Mouse (Mus musculus): ENCODE measurements at regions not wholly inside any gene's neighbourhood (a gene's known extent, or its start where the extent isn't known, plus 50 kb on each side); places are given as distances from the start of the nearest gene placed in this dataset.
A peak's percentile ranks its signal among the peaks of the same experiment; 100 is the strongest.

DNA sequence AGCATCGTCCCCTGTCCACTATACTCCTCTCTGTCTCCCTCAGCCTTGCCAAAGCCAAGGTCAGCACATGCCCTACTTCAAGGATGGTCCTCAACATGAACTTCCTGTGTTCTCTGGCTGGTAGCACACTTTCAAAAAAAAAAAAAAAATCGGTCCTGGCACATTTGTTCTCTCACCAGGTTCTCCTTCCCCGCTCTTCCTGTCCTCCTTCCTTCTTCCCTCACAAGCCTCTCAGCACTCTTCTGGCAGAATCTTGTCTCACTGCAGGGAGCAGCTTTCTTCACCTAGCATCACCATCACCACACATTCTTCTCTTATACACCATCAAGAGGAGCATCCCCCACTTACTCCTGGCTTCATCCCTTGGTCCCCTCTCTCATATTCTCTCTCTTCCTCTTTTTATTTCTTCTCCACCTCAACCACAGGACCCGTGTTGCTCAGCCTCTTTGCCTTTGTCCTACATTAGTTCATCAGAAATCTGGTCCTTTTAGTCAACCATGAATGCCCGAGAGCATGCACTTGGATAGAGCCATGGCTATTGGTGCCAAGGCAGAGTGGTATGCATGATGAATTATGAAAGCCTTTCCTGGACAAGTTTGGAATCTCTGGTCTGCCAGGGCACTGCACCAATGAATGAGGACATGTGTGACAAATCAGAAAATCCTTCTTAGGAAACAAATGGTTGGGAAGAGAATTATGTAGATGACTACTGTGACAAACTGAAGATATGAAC is 230.8 kb downstream of the Btg1 start:
- Histone ChIP-seq H3K4me3 (ENCODE audit: low read depth, low read length) (no peak overlapping the region), H3K27me3 (ENCODE audit: control insufficient read depth, insufficient read depth, low read length) (no peaks in the 10 kb centered on the region), H3K36me3 (ENCODE audit: control insufficient read depth, insufficient read depth, low read length) (no peaks in the 10 kb centered on the region), H3K4me1 (ENCODE audit: control insufficient read depth, insufficient read depth, low read length) (peaks cover 5% of the 10 kb centered on the region; the same call in 1 of the 2 replicates), H3K27ac (ENCODE audit: low read depth, low read length) (no peak overlapping the region; the same call in 1 of the 2 replicates), H3K9ac (ENCODE audit: low read length) (no peak overlapping the region), H3K4me2 (no peak overlapping the region), H3K9me3 (ENCODE audit: control insufficient read depth, low read length) (no peaks in the 10 kb centered on the region; the same call in 1 of the 2 replicates)
- peak; percentile 5; the same call in 1 of the 2 replicates for ATAC-seq (ENCODE audit: low FRiP score)
- WGBS = 81% methylated on average over 5 of the region's 5 CpGs
- no peak for DNase-seq (ENCODE audit: low spot score, missing footprints)

DNA sequence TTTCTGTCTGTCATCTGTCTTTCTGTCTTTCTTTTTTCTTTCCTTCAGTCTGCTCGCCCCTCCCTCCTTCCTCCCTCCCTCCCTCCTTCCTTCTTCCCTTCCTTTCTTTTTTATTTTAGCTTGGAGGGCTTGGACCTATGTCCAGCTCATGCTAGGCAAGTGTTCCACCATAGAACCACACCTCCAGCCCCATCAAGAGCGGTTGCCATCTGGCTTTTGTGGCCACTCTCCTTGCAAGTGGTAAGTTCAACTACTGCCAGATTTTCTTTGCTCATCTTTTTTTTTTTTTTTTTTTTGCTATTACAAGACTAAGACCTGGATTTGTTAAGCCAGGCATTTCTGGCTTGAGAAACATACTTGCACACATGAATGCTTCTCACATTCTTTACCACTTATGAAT is 231.7 kb downstream of the Btg1 start:
- no peak overlapping the region for H3K9ac ChIP-seq (ENCODE audit: low read length)
- H3K27me3 ChIP-seq (ENCODE audit: control insufficient read depth, insufficient read depth, low read length) = no peaks in the 10 kb centered on the region
- WGBS = 90% methylated on average over 2 of the region's 2 CpGs
- H3K27ac ChIP-seq (ENCODE audit: low read depth, low read length) = no peak overlapping the region
- H3K4me3 ChIP-seq (ENCODE audit: low read depth, low read length) = no peak overlapping the region
- no peaks in the 10 kb centered on the region; the same call in 1 of the 2 replicates for H3K9me3 ChIP-seq (ENCODE audit: control insufficient read depth, low read length)
- peak; percentile 51 for DNase-seq (ENCODE audit: low spot score, missing footprints)
- no peak for ATAC-seq (ENCODE audit: low FRiP score)
- H3K36me3 ChIP-seq (ENCODE audit: control insufficient read depth, insufficient read depth, low read length) = no peaks in the 10 kb centered on the region
- H3K4me2 ChIP-seq = no peak overlapping the region
- H3K4me1 ChIP-seq (ENCODE audit: control insufficient read depth, insufficient read depth, low read length) = peaks cover 5% of the 10 kb centered on the region; the same call in 1 of the 2 replicates

DNA sequence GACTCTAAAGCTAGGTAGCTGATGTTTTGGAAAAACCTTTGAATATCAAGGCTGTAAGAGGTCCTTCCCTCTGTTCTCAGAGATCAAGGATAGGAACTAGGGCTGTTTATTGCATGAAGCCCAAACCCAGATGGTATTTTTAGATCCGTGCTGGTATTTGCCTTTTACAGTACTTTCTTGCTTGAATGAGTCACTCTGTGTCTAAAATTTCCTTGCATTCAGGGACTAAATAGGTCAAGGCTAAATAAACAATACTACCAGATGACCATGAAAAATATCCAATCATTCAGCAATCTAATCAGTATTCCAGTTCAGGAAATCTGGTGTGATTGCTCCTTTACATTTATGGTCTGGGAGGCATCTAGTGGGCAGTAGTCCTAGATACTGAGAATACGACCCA is 243.6 kb downstream of the Btg1 start:
- no peak overlapping the region for H3K4me2 ChIP-seq
- H3K27me3 ChIP-seq (ENCODE audit: control insufficient read depth, insufficient read depth, low read length) = no peaks in the 10 kb centered on the region
- H3K4me1 ChIP-seq (ENCODE audit: control insufficient read depth, insufficient read depth, low read length) = no peaks in the 10 kb centered on the region
- no peak overlapping the region for H3K27ac ChIP-seq (ENCODE audit: low read depth, low read length)
- ATAC-seq (ENCODE audit: low FRiP score) (no peak), DNase-seq (ENCODE audit: low spot score, missing footprints) (no peak)
- no peak overlapping the region for H3K4me3 ChIP-seq (ENCODE audit: low read depth, low read length)
- H3K36me3 ChIP-seq (ENCODE audit: control insufficient read depth, insufficient read depth, low read length) = no peaks in the 10 kb centered on the region
- H3K9ac ChIP-seq (ENCODE audit: low read length) = no peak overlapping the region
- H3K9me3 ChIP-seq (ENCODE audit: control insufficient read depth, low read length) = no peaks in the 10 kb centered on the region
- WGBS = 79% methylated on average over 2 of the region's 2 CpGs

DNA sequence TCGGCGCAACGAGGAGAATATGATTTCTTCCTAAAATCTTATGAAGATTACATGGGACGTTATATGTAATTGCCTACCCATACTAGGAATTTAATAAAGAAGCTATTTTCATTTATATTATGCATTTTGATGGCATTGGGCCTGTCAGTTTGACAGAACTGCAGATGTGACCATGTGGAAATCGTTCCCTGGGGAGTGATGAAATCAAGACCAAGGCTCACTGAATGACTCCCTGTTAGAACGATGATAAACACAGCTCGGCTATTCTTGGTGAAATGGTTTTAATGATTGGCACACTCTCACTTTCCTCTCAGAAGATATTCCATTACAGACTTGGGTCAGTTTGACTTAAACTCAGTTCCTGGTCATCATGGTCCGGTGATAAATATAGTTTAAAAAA is 246.4 kb downstream of the Btg1 start:
- Histone ChIP-seq H3K4me1 (ENCODE audit: control insufficient read depth, insufficient read depth, low read length) (no peaks in the 10 kb centered on the region), H3K27me3 (ENCODE audit: control insufficient read depth, insufficient read depth, low read length) (no peaks in the 10 kb centered on the region), H3K27ac (ENCODE audit: low read depth, low read length) (no peak overlapping the region), H3K4me3 (ENCODE audit: low read depth, low read length) (no peak overlapping the region), H3K36me3 (ENCODE audit: control insufficient read depth, insufficient read depth, low read length) (no peaks in the 10 kb centered on the region), H3K9ac (ENCODE audit: low read length) (no peak overlapping the region), H3K9me3 (ENCODE audit: control insufficient read depth, low read length) (no peaks in the 10 kb centered on the region), H3K4me2 (no peak overlapping the region)
- WGBS = 89% methylated on average over 8 of the region's 8 CpGs
- ATAC-seq (ENCODE audit: low FRiP score) (no peak), DNase-seq (ENCODE audit: low spot score, missing footprints) (peak; percentile 2)

DNA sequence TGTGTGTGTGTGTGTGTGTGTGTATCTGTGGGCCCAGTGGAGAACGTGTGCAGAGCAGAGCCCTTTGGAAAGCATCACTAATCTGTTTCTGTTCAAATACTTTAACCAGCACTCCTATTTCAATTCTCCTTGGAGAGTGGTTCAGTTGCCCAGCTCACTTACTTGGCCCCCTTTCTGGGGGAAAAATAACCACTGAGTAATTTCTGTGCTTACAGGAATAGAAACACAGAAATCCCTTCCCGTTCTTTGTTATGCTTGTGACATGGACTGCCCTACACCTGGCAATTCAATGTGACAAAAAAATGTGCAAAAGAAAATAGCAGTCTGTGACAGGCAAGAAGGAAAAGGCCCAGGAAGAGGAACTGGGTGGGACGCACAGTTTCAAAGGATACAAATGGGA is 249.7 kb downstream of the Btg1 start:
- Histone ChIP-seq H3K9ac (ENCODE audit: low read length) (no peak overlapping the region), H3K4me1 (ENCODE audit: control insufficient read depth, insufficient read depth, low read length) (no peaks in the 10 kb centered on the region), H3K27me3 (ENCODE audit: control insufficient read depth, insufficient read depth, low read length) (no peaks in the 10 kb centered on the region), H3K27ac (ENCODE audit: low read depth, low read length) (no peak overlapping the region), H3K4me3 (ENCODE audit: low read depth, low read length) (no peak overlapping the region), H3K9me3 (ENCODE audit: control insufficient read depth, low read length) (no peaks in the 10 kb centered on the region), H3K36me3 (ENCODE audit: control insufficient read depth, insufficient read depth, low read length) (no peaks in the 10 kb centered on the region), H3K4me2 (no peak overlapping the region)
- ATAC-seq (ENCODE audit: low FRiP score) (no peak), DNase-seq (ENCODE audit: low spot score, missing footprints) (peak; percentile 62)
- WGBS = 77% methylated on average over 3 of the region's 3 CpGs

DNA sequence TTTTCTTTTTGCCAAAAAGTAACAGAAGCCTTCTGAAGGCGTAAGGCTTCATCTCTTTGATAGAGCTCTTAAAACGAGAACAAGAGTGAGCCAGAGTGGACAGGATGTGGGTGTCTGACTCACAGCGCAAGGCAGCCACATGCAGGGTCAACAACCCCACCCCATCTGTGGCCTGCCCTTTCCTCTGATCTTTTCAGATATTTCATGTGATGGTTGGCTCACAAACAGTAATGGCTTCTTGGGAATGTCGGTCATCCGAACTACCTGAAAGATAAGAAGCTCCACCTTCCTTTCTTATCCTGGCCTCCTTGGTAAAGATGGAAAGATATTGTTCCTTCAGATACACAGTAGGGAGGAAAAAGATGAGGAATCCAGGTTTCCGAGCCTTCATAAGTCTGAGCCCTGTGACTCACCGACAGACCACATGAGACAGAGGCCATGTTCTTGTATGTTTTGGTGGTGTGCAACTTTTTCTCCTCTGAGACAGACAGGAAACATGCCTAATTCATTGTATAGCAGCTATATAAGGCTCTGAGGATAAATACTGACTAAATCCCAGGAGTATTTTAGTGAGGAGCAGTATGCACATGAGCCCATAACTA is 254.9 kb downstream of the Btg1 start:
- H3K4me1 ChIP-seq (ENCODE audit: control insufficient read depth, insufficient read depth, low read length) = no peaks in the 10 kb centered on the region
- no peak overlapping the region for H3K9ac ChIP-seq (ENCODE audit: low read length)
- H3K27ac ChIP-seq (ENCODE audit: low read depth, low read length) = no peak overlapping the region
- ATAC-seq (ENCODE audit: low FRiP score) = no peak
- no peak overlapping the region for H3K4me2 ChIP-seq
- no peak for DNase-seq (ENCODE audit: low spot score, missing footprints)
- no peaks in the 10 kb centered on the region for H3K9me3 ChIP-seq (ENCODE audit: control insufficient read depth, low read length)
- no peaks in the 10 kb centered on the region for H3K36me3 ChIP-seq (ENCODE audit: control insufficient read depth, insufficient read depth, low read length)
- 91% methylated on average over 7 of the region's 7 CpGs for WGBS
- H3K4me3 ChIP-seq (ENCODE audit: low read depth, low read length) = no peak overlapping the region
- H3K27me3 ChIP-seq (ENCODE audit: control insufficient read depth, insufficient read depth, low read length) = no peaks in the 10 kb centered on the region

DNA sequence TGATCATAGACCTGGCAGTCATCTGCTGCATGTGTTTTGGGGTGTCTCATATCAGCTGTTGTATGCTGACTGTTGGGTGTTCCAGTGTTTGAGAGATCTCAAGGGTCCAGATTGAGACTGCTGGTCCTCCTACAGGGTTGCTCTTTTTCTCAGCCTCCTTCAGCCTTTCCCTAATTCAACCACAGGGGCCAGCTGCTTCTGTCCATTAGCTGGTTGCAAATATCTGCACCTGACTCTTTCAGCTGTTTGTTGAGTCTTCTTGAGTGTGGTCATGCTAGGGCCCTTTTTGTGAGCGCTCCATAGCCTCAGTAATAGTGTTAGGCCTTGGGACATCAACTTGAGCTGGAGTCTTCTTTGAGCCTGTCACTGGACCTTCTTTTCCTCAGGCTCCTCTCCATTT is 257.8 kb downstream of the Btg1 start:
- no peak for DNase-seq (ENCODE audit: low spot score, missing footprints)
- Histone ChIP-seq H3K27ac (ENCODE audit: low read depth, low read length) (no peak overlapping the region), H3K36me3 (ENCODE audit: control insufficient read depth, insufficient read depth, low read length) (no peaks in the 10 kb centered on the region), H3K9ac (ENCODE audit: low read length) (no peak overlapping the region), H3K4me3 (ENCODE audit: low read depth, low read length) (no peak overlapping the region), H3K27me3 (ENCODE audit: control insufficient read depth, insufficient read depth, low read length) (no peaks in the 10 kb centered on the region), H3K9me3 (ENCODE audit: control insufficient read depth, low read length) (no peaks in the 10 kb centered on the region), H3K4me2 (no peak overlapping the region), H3K4me1 (ENCODE audit: control insufficient read depth, insufficient read depth, low read length) (no peaks in the 10 kb centered on the region)
- ATAC-seq (ENCODE audit: low FRiP score) = no peak
- 100% methylated on average over 1 of the region's 1 CpGs for WGBS

DNA sequence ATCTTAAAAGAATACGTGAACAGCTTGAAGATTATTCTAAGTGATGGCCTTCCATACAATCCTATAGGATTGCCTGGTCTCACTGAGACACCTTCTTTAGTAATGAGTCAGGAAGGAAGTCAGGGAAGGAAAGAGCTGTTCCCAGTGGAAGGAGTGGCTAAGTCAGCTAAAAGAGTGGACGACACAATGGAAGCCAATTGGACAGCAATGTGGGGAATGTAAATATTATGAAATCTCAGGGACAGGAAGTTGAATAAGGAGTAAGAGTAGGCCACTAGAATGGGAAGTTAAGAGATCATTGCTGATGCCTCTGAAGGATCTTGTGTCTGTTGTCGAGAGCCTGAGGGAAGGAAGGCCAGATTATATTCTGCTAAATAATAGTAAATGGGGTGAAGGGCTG is 258.9 kb downstream of the Btg1 start:
- H3K27ac ChIP-seq (ENCODE audit: low read depth, low read length) = no peak overlapping the region
- no peaks in the 10 kb centered on the region for H3K27me3 ChIP-seq (ENCODE audit: control insufficient read depth, insufficient read depth, low read length)
- H3K4me1 ChIP-seq (ENCODE audit: control insufficient read depth, insufficient read depth, low read length) = no peaks in the 10 kb centered on the region
- H3K4me3 ChIP-seq (ENCODE audit: low read depth, low read length) = no peak overlapping the region
- H3K36me3 ChIP-seq (ENCODE audit: control insufficient read depth, insufficient read depth, low read length) = no peaks in the 10 kb centered on the region
- no peak for DNase-seq (ENCODE audit: low spot score, missing footprints)
- H3K4me2 ChIP-seq = no peak overlapping the region
- H3K9ac ChIP-seq (ENCODE audit: low read length) = no peak overlapping the region
- no peaks in the 10 kb centered on the region for H3K9me3 ChIP-seq (ENCODE audit: control insufficient read depth, low read length)
- no peak for ATAC-seq (ENCODE audit: low FRiP score)
- 85% methylated on average over 3 of the region's 3 CpGs for WGBS

DNA sequence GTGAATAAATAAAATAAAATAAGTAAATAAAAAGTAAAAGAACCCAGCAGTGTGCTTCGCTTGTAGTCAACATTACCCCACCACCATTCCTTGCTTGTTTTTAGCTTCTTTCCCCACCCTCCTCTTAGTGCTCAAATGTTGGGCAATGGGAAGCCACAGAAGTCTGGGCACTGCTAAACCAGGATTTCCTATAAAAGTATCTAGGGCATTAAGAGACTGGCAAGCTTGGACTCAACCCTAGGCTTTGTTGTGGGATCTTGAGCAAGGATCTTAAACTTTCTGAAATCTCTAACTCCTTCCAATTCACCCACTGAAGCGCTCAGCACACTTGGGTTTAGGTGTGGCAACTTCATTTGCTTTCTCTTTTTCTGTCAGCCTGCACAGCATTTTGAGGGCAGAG is 262.6 kb downstream of the Btg1 start:
- Histone ChIP-seq H3K4me3 (ENCODE audit: low read depth, low read length) (no peak overlapping the region), H3K36me3 (ENCODE audit: control insufficient read depth, insufficient read depth, low read length) (no peaks in the 10 kb centered on the region), H3K9ac (ENCODE audit: low read length) (no peak overlapping the region), H3K27me3 (ENCODE audit: control insufficient read depth, insufficient read depth, low read length) (no peaks in the 10 kb centered on the region), H3K4me2 (no peak overlapping the region), H3K9me3 (ENCODE audit: control insufficient read depth, low read length) (no peaks in the 10 kb centered on the region), H3K4me1 (ENCODE audit: control insufficient read depth, insufficient read depth, low read length) (peaks cover 4% of the 10 kb centered on the region; the same call in 1 of the 2 replicates), H3K27ac (ENCODE audit: low read depth, low read length) (no peak overlapping the region)
- no peak for ATAC-seq (ENCODE audit: low FRiP score)
- no peak for DNase-seq (ENCODE audit: low spot score, missing footprints)
- WGBS = 97% methylated on average over 2 of the region's 2 CpGs
